ENCODE assay signal across 28 mouse cellular contexts in genomic region chr19:47250931-47251330, GRCm38 (mm10).
DNase-seq lines count a peak whose midpoint lies in the region; ATAC-seq lines count a peak whose summit lies in the region.
"Had no signal": no experiment of that assay in that cellular context is flagged by ENCODE, and none has a peak within 500 bp of the region (broad histone marks: within the 10 kb centered on the region; RNA-seq: fewer than 3 reads in every experiment).

No protein-coding gene starts in this region.

- WGBS in hindbrain, embryonic 15.5 days, result 30% methylated on average over 6 of the region's 6 CpGs
- 35% methylated on average over 6 of the region's 6 CpGs for WGBS in hindbrain, embryonic 16.5 days

- ATAC-seq in cerebellum, adult (ENCODE audit: insufficient number of reproducible peaks, low FRiP score, low TSS enrichment), result no peak
- ATAC-seq in hindbrain, embryonic 15.5 days (ENCODE audit: low FRiP score, low read depth), result peak; percentile 40; the same call in 1 of the 2 replicates
- ATAC-seq in hindbrain, embryonic 16.5 days, result no peak
- ATAC-seq: intestine, embryonic 15.5 days; liver, postnatal 0 days; lung, postnatal 0 days had no signal

- H3K4me2 ChIP-seq in hindbrain, embryonic 15.5 days, result no peak overlapping the region
- H3K4me2 ChIP-seq in hindbrain, embryonic 16.5 days (ENCODE audit: low read length), result no peak overlapping the region
- H3K4me2 ChIP-seq: heart, embryonic 12.5 days; hindbrain, embryonic 12.5 days; intestine, embryonic 15.5 days; limb, embryonic 12.5 days; liver, embryonic 11.5 days; midbrain, embryonic 12.5 days; neural tube, embryonic 12.5 days; stomach, embryonic 15.5 days had no signal

- H3K36me3 ChIP-seq in hindbrain, embryonic 15.5 days, result no peaks in the 10 kb centered on the region
- no peaks in the 10 kb centered on the region for H3K36me3 ChIP-seq in hindbrain, embryonic 16.5 days (ENCODE audit: control insufficient read depth, insufficient read depth, low read length)
- H3K36me3 ChIP-seq: embryonic facial prominence, embryonic 10.5 days; heart, embryonic 12.5 days; hindbrain, embryonic 12.5 days; intestine, embryonic 15.5 days; limb, embryonic 12.5 days; midbrain, embryonic 12.5 days; neural tube, embryonic 12.5 days; stomach, embryonic 15.5 days had no signal

- H3K4me3 ChIP-seq in hindbrain, embryonic 15.5 days, result no peak overlapping the region
- H3K4me3 ChIP-seq in hindbrain, embryonic 16.5 days (ENCODE audit: low read length), result no peak overlapping the region
- H3K4me3 ChIP-seq: embryonic facial prominence, embryonic 10.5 days; heart, embryonic 12.5 days; hindbrain, embryonic 12.5 days; intestine, embryonic 15.5 days; limb, embryonic 12.5 days; midbrain, embryonic 12.5 days; neural tube, embryonic 12.5 days; stomach, embryonic 15.5 days had no signal

- H3K9ac ChIP-seq in hindbrain, embryonic 15.5 days, result no peak overlapping the region
- H3K9ac ChIP-seq in hindbrain, embryonic 16.5 days (ENCODE audit: low read depth, low read length), result no peak overlapping the region
- H3K9ac ChIP-seq: heart, embryonic 12.5 days; hindbrain, embryonic 12.5 days; intestine, embryonic 15.5 days; limb, embryonic 12.5 days; liver, postnatal 0 days; midbrain, embryonic 12.5 days; neural tube, embryonic 12.5 days; stomach, embryonic 15.5 days had no signal

- peak; percentile 69 to 73 for DNase-seq in cerebellum, postnatal 10 days
- peak; percentile 73 for DNase-seq in MN1 (ENCODE audit: low spot score)
- DNase-seq in embryo, embryonic 9.5 days (ENCODE audit: extremely low spot score), result peak; percentile 31
- no peak for DNase-seq in frontal cortex, adult 2 months (ENCODE audit: extremely low spot score in 1 of 2, low spot score in 1 of 2)
- DNase-seq: adrenal gland, postnatal 25 days; cerebellum, adult 11-12 months; cerebellum, postnatal 25 days; heart, adult 18-20 months; heart, postnatal 10 days; kidney, adult 8-10 months; kidney, postnatal 14 days; liver, postnatal 0 days; right cerebral cortex, adult 18-20 months; right cerebral cortex, postnatal 4 days; thymus, postnatal 25 days had no signal

- H3K9me3 ChIP-seq in hindbrain, embryonic 15.5 days, result no peaks in the 10 kb centered on the region
- no peaks in the 10 kb centered on the region for H3K9me3 ChIP-seq in hindbrain, embryonic 16.5 days (ENCODE audit: control insufficient read depth, low read length)
- H3K9me3 ChIP-seq: embryonic facial prominence, embryonic 10.5 days; heart, embryonic 12.5 days; hindbrain, embryonic 12.5 days; intestine, embryonic 15.5 days; limb, embryonic 12.5 days; midbrain, embryonic 12.5 days; neural tube, embryonic 12.5 days; stomach, embryonic 15.5 days had no signal

- no peak overlapping the region for H3K27ac ChIP-seq in hindbrain, embryonic 15.5 days (replicated peaks)
- H3K27ac ChIP-seq in hindbrain, embryonic 16.5 days (ENCODE audit: low read depth, low read length), result no peak overlapping the region
- H3K27ac ChIP-seq: embryonic facial prominence, embryonic 10.5 days; hindbrain, embryonic 12.5 days; intestine, embryonic 15.5 days; limb, embryonic 12.5 days; midbrain, embryonic 12.5 days; neural tube, embryonic 12.5 days; stomach, embryonic 15.5 days had no signal

- peaks cover 11% of the 10 kb centered on the region for H3K4me1 ChIP-seq in hindbrain, embryonic 15.5 days (replicated peaks)
- peaks cover 7% of the 10 kb centered on the region for H3K4me1 ChIP-seq in hindbrain, embryonic 16.5 days (ENCODE audit: control insufficient read depth, insufficient read depth, low read depth, low read length)

- peaks cover 33% of the 10 kb centered on the region for H3K27me3 ChIP-seq in hindbrain, embryonic 15.5 days
- peaks cover 18% of the 10 kb centered on the region for H3K27me3 ChIP-seq in hindbrain, embryonic 16.5 days (replicated peaks; ENCODE audit: control insufficient read depth, insufficient read depth, low read length)

Comparison
In these comparisons a context has a peak if more than half of its experiments do, and no peak if none do; other contexts are left out.
1. DNase-seq: peak in cerebellum, postnatal 10 days (2 of 2), MN1 (single experiment) and embryo, embryonic 9.5 days (single experiment); none in frontal cortex, adult 2 months (0 of 2).